Mouse (Mus musculus): ENCODE data around the gene Grid2. TPM values are rescaled to one million over a fixed set of nuclear protein-coding genes. Genes with fewer than 3 reads are reported as not detected.

Gene Grid2
- polyA plus RNA-seq, 1 experiment = 0.04 TPM

GRCm38 (mm10) chr6:63284419-63284818 lies 28.7 kb downstream of the Grid2 start:
- H3K27ac ChIP-seq (ENCODE audit: control insufficient read depth, insufficient read depth, low read length) = no peak overlapping the region
- H3K4me1 ChIP-seq (replicated peaks; ENCODE audit: control insufficient read depth, insufficient read depth, low read length) = no peaks in the 10 kb centered on the region
- TF ChIP-seq POLR2A (IDR thresholded peaks at IDR 0.05; ENCODE audit: control insufficient read depth, extremely low read depth, insufficient read depth, low read length, poor library complexity) (no peak), CTCF (IDR thresholded peaks at IDR 0.05; ENCODE audit: borderline replicate concordance, control insufficient read depth, extremely low read depth, insufficient read depth, low read length, poor library complexity) (no peak)
- 78% methylated on average over 1 of the region's 1 CpGs for whole genome bisulfite sequencing
- no peaks in the 10 kb centered on the region for H3K27me3 ChIP-seq (ENCODE audit: control insufficient read depth, insufficient read depth, low read length)
- no peaks in the 10 kb centered on the region for H3K36me3 ChIP-seq (ENCODE audit: control insufficient read depth, insufficient read depth, low read length)
- no peak overlapping the region for H3K4me3 ChIP-seq (ENCODE audit: control insufficient read depth, insufficient read depth, low read length)
- no peak for DNase-seq

GRCm38 (mm10) chr6:63342438-63343004 lies 86.8 kb downstream of the Grid2 start:
- Histone ChIP-seq H3K27ac (ENCODE audit: control insufficient read depth, insufficient read depth, low read length) (no peak overlapping the region), H3K36me3 (ENCODE audit: control insufficient read depth, insufficient read depth, low read length) (no peaks in the 10 kb centered on the region), H3K4me3 (ENCODE audit: control insufficient read depth, insufficient read depth, low read length) (no peak overlapping the region), H3K4me1 (replicated peaks; ENCODE audit: control insufficient read depth, insufficient read depth, low read length) (no peaks in the 10 kb centered on the region), H3K27me3 (ENCODE audit: control insufficient read depth, insufficient read depth, low read length) (no peaks in the 10 kb centered on the region)
- 88% methylated on average over 3 of the region's 3 CpGs for WGBS
- TF ChIP-seq POLR2A (IDR thresholded peaks at IDR 0.05; ENCODE audit: control insufficient read depth, extremely low read depth, insufficient read depth, low read length, poor library complexity) = no peak
- no peak for TF ChIP-seq CTCF (IDR thresholded peaks at IDR 0.05; ENCODE audit: borderline replicate concordance, control insufficient read depth, extremely low read depth, insufficient read depth, low read length, poor library complexity)
- DNase-seq = no peak

GRCm38 (mm10) chr6:63347015-63347414 lies 91.3 kb downstream of the Grid2 start:
- no peak overlapping the region for H3K27ac ChIP-seq (ENCODE audit: control insufficient read depth, insufficient read depth, low read length)
- 80% methylated on average over 1 of the region's 1 CpGs for WGBS
- TF ChIP-seq CTCF (IDR thresholded peaks at IDR 0.05; ENCODE audit: borderline replicate concordance, control insufficient read depth, extremely low read depth, insufficient read depth, low read length, poor library complexity) (no peak), POLR2A (IDR thresholded peaks at IDR 0.05; ENCODE audit: control insufficient read depth, extremely low read depth, insufficient read depth, low read length, poor library complexity) (no peak)
- DNase-seq = no peak
- H3K27me3 ChIP-seq (ENCODE audit: control insufficient read depth, insufficient read depth, low read length) = no peaks in the 10 kb centered on the region
- H3K4me3 ChIP-seq (ENCODE audit: control insufficient read depth, insufficient read depth, low read length) = no peak overlapping the region
- no peaks in the 10 kb centered on the region for H3K36me3 ChIP-seq (ENCODE audit: control insufficient read depth, insufficient read depth, low read length)
- no peaks in the 10 kb centered on the region for H3K4me1 ChIP-seq (replicated peaks; ENCODE audit: control insufficient read depth, insufficient read depth, low read length)

GRCm38 (mm10) chr6:63381061-63381611 lies 125.5 kb downstream of the Grid2 start:
- H3K36me3 ChIP-seq (ENCODE audit: control insufficient read depth, insufficient read depth, low read length) = no peaks in the 10 kb centered on the region
- DNase-seq = no peak
- H3K27ac ChIP-seq (ENCODE audit: control insufficient read depth, insufficient read depth, low read length) = no peak overlapping the region
- no peaks in the 10 kb centered on the region for H3K27me3 ChIP-seq (ENCODE audit: control insufficient read depth, insufficient read depth, low read length)
- no peak for TF ChIP-seq CTCF (IDR thresholded peaks at IDR 0.05; ENCODE audit: borderline replicate concordance, control insufficient read depth, extremely low read depth, insufficient read depth, low read length, poor library complexity)
- no peak for TF ChIP-seq POLR2A (IDR thresholded peaks at IDR 0.05; ENCODE audit: control insufficient read depth, extremely low read depth, insufficient read depth, low read length, poor library complexity)
- H3K4me1 ChIP-seq (replicated peaks; ENCODE audit: control insufficient read depth, insufficient read depth, low read length) = no peaks in the 10 kb centered on the region
- H3K4me3 ChIP-seq (ENCODE audit: control insufficient read depth, insufficient read depth, low read length) = no peak overlapping the region
- 79% methylated on average over 1 of the region's 1 CpGs for WGBS

- 83% methylated on average over 3 of the region's 3 CpGs for WGBS
- DNase-seq = no peak
- no peaks in the 10 kb centered on the region for H3K27me3 ChIP-seq (ENCODE audit: control insufficient read depth, insufficient read depth, low read length)
- H3K27ac ChIP-seq (ENCODE audit: control insufficient read depth, insufficient read depth, low read length) = no peak overlapping the region
- H3K36me3 ChIP-seq (ENCODE audit: control insufficient read depth, insufficient read depth, low read length) = no peaks in the 10 kb centered on the region
- no peaks in the 10 kb centered on the region for H3K4me1 ChIP-seq (replicated peaks; ENCODE audit: control insufficient read depth, insufficient read depth, low read length)
- no peak overlapping the region for H3K4me3 ChIP-seq (ENCODE audit: control insufficient read depth, insufficient read depth, low read length)
- TF ChIP-seq POLR2A (IDR thresholded peaks at IDR 0.05; ENCODE audit: control insufficient read depth, extremely low read depth, insufficient read depth, low read length, poor library complexity) (no peak), CTCF (IDR thresholded peaks at IDR 0.05; ENCODE audit: borderline replicate concordance, control insufficient read depth, extremely low read depth, insufficient read depth, low read length, poor library complexity) (no peak)
These were observed 146.0 kb downstream of the Grid2 start for GRCm38 (mm10) chr6:63401698-63402097.

- no peaks in the 10 kb centered on the region for H3K27me3 ChIP-seq (ENCODE audit: control insufficient read depth, insufficient read depth, low read length)
These were observed 161.9 kb downstream of the Grid2 start for GRCm38 (mm10) chr6:63417534-63417933.

More at GRCm38 (mm10) chr6:63417534-63417933, 161.9 kb downstream of the Grid2 start:
- Histone ChIP-seq H3K4me3 (ENCODE audit: control insufficient read depth, insufficient read depth, low read length) (no peak overlapping the region), H3K27ac (ENCODE audit: control insufficient read depth, insufficient read depth, low read length) (no peak overlapping the region), H3K36me3 (ENCODE audit: control insufficient read depth, insufficient read depth, low read length) (no peaks in the 10 kb centered on the region), H3K4me1 (replicated peaks; ENCODE audit: control insufficient read depth, insufficient read depth, low read length) (no peaks in the 10 kb centered on the region)
- TF ChIP-seq POLR2A (IDR thresholded peaks at IDR 0.05; ENCODE audit: control insufficient read depth, extremely low read depth, insufficient read depth, low read length, poor library complexity) (no peak), CTCF (IDR thresholded peaks at IDR 0.05; ENCODE audit: borderline replicate concordance, control insufficient read depth, extremely low read depth, insufficient read depth, low read length, poor library complexity) (no peak)
- WGBS = 91% methylated on average over 1 of the region's 1 CpGs
- DNase-seq = no peak
